ENCODE assay signal across 13 mouse cellular contexts in genomic region chr8:103199696-103200615, GRCm38 (mm10).
DNase-seq lines count a peak whose midpoint lies in the region; ATAC-seq and TF ChIP-seq lines count a peak whose summit lies in the region.
"Had no signal": no experiment of that assay in that cellular context is flagged by ENCODE, and none has a peak within 500 bp of the region (broad histone marks: within the 10 kb centered on the region; RNA-seq: fewer than 3 reads in every experiment).

No protein-coding gene starts in this region.

- H3K4me3 ChIP-seq in lung, embryonic 15.5 days: no peak overlapping the region
- no peak overlapping the region for H3K4me3 ChIP-seq in embryonic facial prominence, embryonic 12.5 days
- no peak overlapping the region for H3K4me3 ChIP-seq in limb, embryonic 12.5 days (replicated peaks)
- H3K4me3 ChIP-seq: neural tube, embryonic 15.5 days had no signal

- no peaks in the 10 kb centered on the region for H3K9me3 ChIP-seq in lung, embryonic 15.5 days
- no peaks in the 10 kb centered on the region for H3K9me3 ChIP-seq in embryonic facial prominence, embryonic 12.5 days
- no peaks in the 10 kb centered on the region for H3K9me3 ChIP-seq in limb, embryonic 12.5 days
- H3K9me3 ChIP-seq: neural tube, embryonic 15.5 days had no signal

- 40% methylated on average over 11 of the region's 11 CpGs for WGBS in lung, embryonic 15.5 days
- WGBS in embryonic facial prominence, embryonic 12.5 days: 42% methylated on average over 11 of the region's 11 CpGs
- 34% methylated on average over 11 of the region's 11 CpGs for WGBS in limb, embryonic 12.5 days

- DNase-seq in lung, adult 18-20 months: no peak
- peak; percentile 34 for DNase-seq in brain, embryonic 14.5 days (ENCODE audit: low read depth)
- no peak for DNase-seq in adrenal gland, adult 8-10 months
- DNase-seq in cerebellum, adult 18-20 months: no peak
- DNase-seq: cerebellum, adult 8-10 months; left cerebral cortex, postnatal 4 days; lung, postnatal 4 days had no signal

- TF ChIP-seq CTCF in brain, embryonic 14.5 days (IDR thresholded peaks at IDR 0.05; ENCODE audit: borderline replicate concordance, extremely low read depth, insufficient read depth, insufficient read length): no peak

- H3K4me1 ChIP-seq in lung, embryonic 15.5 days: peaks cover 18% of the 10 kb centered on the region
- peaks cover 18% of the 10 kb centered on the region; the same call in 1 of the 2 replicates for H3K4me1 ChIP-seq in embryonic facial prominence, embryonic 12.5 days
- peaks cover 29% of the 10 kb centered on the region for H3K4me1 ChIP-seq in limb, embryonic 12.5 days (replicated peaks)
- H3K4me1 ChIP-seq: neural tube, embryonic 15.5 days had no signal

- peak; percentile 56; the same call in 1 of the 2 replicates for ATAC-seq in lung, embryonic 15.5 days (ENCODE audit: borderline replicate concordance, extremely low read depth, low FRiP score, low TSS enrichment)
- 0 out of 2 replicates have a peak, but pooled peaks have one; percentile 52 for ATAC-seq in embryonic facial prominence, embryonic 12.5 days (ENCODE audit: insufficient number of reproducible peaks, insufficient read depth, low FRiP score, low TSS enrichment)
- ATAC-seq in limb, embryonic 12.5 days (ENCODE audit: insufficient number of reproducible peaks, insufficient read depth, low FRiP score, low TSS enrichment, low read depth): peak; percentile 64; the same call in 1 of the 2 replicates
- no peak for ATAC-seq in CD4-positive, CD25-positive, alpha-beta regulatory T cell, adult 4 months
- ATAC-seq: inflammation-experienced regulatory T-cells, adult 6 months had no signal

- no peaks in the 10 kb centered on the region for H3K27me3 ChIP-seq in lung, embryonic 15.5 days
- no peaks in the 10 kb centered on the region for H3K27me3 ChIP-seq in embryonic facial prominence, embryonic 12.5 days
- no peaks in the 10 kb centered on the region for H3K27me3 ChIP-seq in limb, embryonic 12.5 days
- H3K27me3 ChIP-seq: neural tube, embryonic 15.5 days had no signal

- H3K36me3 ChIP-seq in lung, embryonic 15.5 days: no peaks in the 10 kb centered on the region
- no peaks in the 10 kb centered on the region for H3K36me3 ChIP-seq in embryonic facial prominence, embryonic 12.5 days
- no peaks in the 10 kb centered on the region for H3K36me3 ChIP-seq in limb, embryonic 12.5 days
- H3K36me3 ChIP-seq: neural tube, embryonic 15.5 days had no signal

- TF ChIP-seq POLR2A in brain, embryonic 14.5 days (IDR thresholded peaks at IDR 0.05; ENCODE audit: borderline replicate concordance, extremely low read depth, insufficient read depth, insufficient read length, poor library complexity, severe bottlenecking): no peak

- H3K9ac ChIP-seq in lung, embryonic 15.5 days: no peak overlapping the region
- no peak overlapping the region for H3K9ac ChIP-seq in embryonic facial prominence, embryonic 12.5 days
- no peak overlapping the region for H3K9ac ChIP-seq in limb, embryonic 12.5 days (replicated peaks)
- H3K9ac ChIP-seq: neural tube, embryonic 15.5 days had no signal

- H3K4me2 ChIP-seq in lung, embryonic 15.5 days: no peak overlapping the region
- no peak overlapping the region for H3K4me2 ChIP-seq in embryonic facial prominence, embryonic 12.5 days (replicated peaks)
- no peak overlapping the region for H3K4me2 ChIP-seq in limb, embryonic 12.5 days
- H3K4me2 ChIP-seq: neural tube, embryonic 15.5 days had no signal

- peak overlapping the region; percentile 20; the same call in 1 of the 2 replicates for H3K27ac ChIP-seq in lung, embryonic 15.5 days
- H3K27ac ChIP-seq in embryonic facial prominence, embryonic 12.5 days: peak overlapping the region; percentile 74; the same call in 1 of the 2 replicates
- H3K27ac ChIP-seq in limb, embryonic 12.5 days: peak overlapping the region; percentile 81
- H3K27ac ChIP-seq: neural tube, embryonic 15.5 days had no signal

Comparison
In these comparisons a context has a peak if more than half of its experiments do, and no peak if none do; other contexts are left out.
1. H3K27ac ChIP-seq: peak in every context shown above with its lines; median percentile 81 in limb, embryonic 12.5 days; 74 in embryonic facial prominence, embryonic 12.5 days; 20 in lung, embryonic 15.5 days.